Mouse (Mus musculus): ENCODE data around the gene Ppil1.
A peak's percentile ranks its signal among the peaks of the same experiment; 100 is the strongest.
"Not testable (repeated sequence)": the region's sequence is repeated elsewhere in the genome, so short reads cannot be mapped to it uniquely, and the experiment has no call there.

Gene Ppil1

GRCm38 (mm10) chr17:29281541-29281940 lies 17.6 kb upstream of the Ppil1 start:
- no peak for DNase-seq (ENCODE audit: low spot score in 2 of 2)

GRCm38 (mm10) chr17:29280422-29280821 lies 16.4 kb upstream of the Ppil1 start:
- no peak for DNase-seq (ENCODE audit: low spot score in 2 of 2)

- DNase-seq (ENCODE audit: low spot score in 2 of 2), result no peak
Observed at GRCm38 (mm10) chr17:29273889-29274288, 9.9 kb upstream of the Ppil1 start.

- no peak for DNase-seq (ENCODE audit: low spot score in 2 of 2)
Observed at GRCm38 (mm10) chr17:29273156-29273555, 9.2 kb upstream of the Ppil1 start.

GRCm38 (mm10) chr17:29270148-29270698 lies 6.2 kb upstream of the Ppil1 start:
- no peak for DNase-seq (ENCODE audit: low spot score in 2 of 2)

GRCm38 (mm10) chr17:29269349-29269706 lies 5.3 kb upstream of the Ppil1 start:
- DNase-seq (ENCODE audit: low spot score in 2 of 2), result no peak

GRCm38 (mm10) chr17:29268682-29269348 lies 4.8 kb upstream of the Ppil1 start, which contains the start of gene BC004004:
Gene BC004004, plus strand, starts transcription at chr17:29268788.
- DNase-seq (ENCODE audit: low spot score in 2 of 2), result peak; percentile 92 to 93

- no peak for DNase-seq (ENCODE audit: low spot score in 2 of 2)
Observed at GRCm38 (mm10) chr17:29267931-29268681, 4.1 kb upstream of the Ppil1 start.

GRCm38 (mm10) chr17:29267040-29267439 lies 3.1 kb upstream of the Ppil1 start:
- not testable (repeated sequence) for DNase-seq (ENCODE audit: low spot score in 2 of 2)

GRCm38 (mm10) chr17:29264760-29265159 lies 774 bp upstream of the Ppil1 start:
- DNase-seq (ENCODE audit: low spot score in 2 of 2), result no peak

- no peak for DNase-seq (ENCODE audit: low spot score in 2 of 2)
Observed at GRCm38 (mm10) chr17:29263417-29263816, 569 bp downstream of the Ppil1 start.

- DNase-seq (ENCODE audit: low spot score in 2 of 2), result no peak
Observed at GRCm38 (mm10) chr17:29262259-29262649, 1.7 kb downstream of the Ppil1 start.

GRCm38 (mm10) chr17:29261603-29262258 lies 2.3 kb downstream of the Ppil1 start:
- no peak for DNase-seq (ENCODE audit: low spot score in 2 of 2)

GRCm38 (mm10) chr17:29260501-29260900 lies 3.5 kb downstream of the Ppil1 start:
- no peak for DNase-seq (ENCODE audit: low spot score in 2 of 2)

- DNase-seq (ENCODE audit: low spot score in 2 of 2), result peak; percentile 67 to 69
Observed at GRCm38 (mm10) chr17:29259489-29259888, 4.5 kb downstream of the Ppil1 start.

GRCm38 (mm10) chr17:29258921-29259320 lies 5.1 kb downstream of the Ppil1 start:
- DNase-seq (ENCODE audit: low spot score in 2 of 2), result no peak

GRCm38 (mm10) chr17:29258025-29258558 lies 5.9 kb downstream of the Ppil1 start:
- DNase-seq (ENCODE audit: low spot score in 2 of 2), result no peak

- no peak for DNase-seq (ENCODE audit: low spot score in 2 of 2)
Observed at GRCm38 (mm10) chr17:29257001-29257511, 6.9 kb downstream of the Ppil1 start.

GRCm38 (mm10) chr17:29256507-29256906 lies 7.5 kb downstream of the Ppil1 start:
- DNase-seq (ENCODE audit: low spot score in 2 of 2), result no peak

- not testable (repeated sequence) for DNase-seq (ENCODE audit: low spot score in 2 of 2)
Observed at GRCm38 (mm10) chr17:29254784-29255183, 9.2 kb downstream of the Ppil1 start.

GRCm38 (mm10) chr17:29253684-29254083 lies 10.3 kb downstream of the Ppil1 start:
- DNase-seq (ENCODE audit: low spot score in 2 of 2), result no peak

- DNase-seq (ENCODE audit: low spot score in 2 of 2), result no peak
Observed at GRCm38 (mm10) chr17:29253236-29253635, 10.8 kb downstream of the Ppil1 start.

Measured in frontal cortex, postnatal 25 days (tissue).